Mouse (Mus musculus) urinary bladder, postnatal 4 days (tissue): ENCODE measurements around the gene Nalcn.
"Not testable (repeated sequence)": the region's sequence is repeated elsewhere in the genome, so short reads cannot be mapped to it uniquely, and the experiment has no call there.

ENCODE experiments used
- DNase-seq, 2 experiments: peaks; one replicate each; pipeline ENCODE4 v3.0.0; 2021 to 2022; ENCODE audit warnings: low spot score in 2 of 2

Nalcn gene

GRCm38 (mm10) chr14:123626501-123627179, at the start of gene Nalcn:
Gene Nalcn (minus strand): TSS chr14:123627144.
- DNase-seq, result no peak

GRCm38 (mm10) chr14:123671076-123671475, 44.1 kb upstream of the Nalcn start:
- DNase-seq, result not testable (repeated sequence)

- no peak for DNase-seq
These were observed 37.5 kb upstream of the Nalcn start for GRCm38 (mm10) chr14:123664451-123664850.

GRCm38 (mm10) chr14:123663206-123663605, 36.3 kb upstream of the Nalcn start:
- no peak for DNase-seq

GRCm38 (mm10) chr14:123662386-123662785, 35.4 kb upstream of the Nalcn start:
- no peak for DNase-seq

- DNase-seq, result peak; percentile 19 to 59
These were observed 34.1 kb upstream of the Nalcn start for GRCm38 (mm10) chr14:123661091-123661491.

GRCm38 (mm10) chr14:123659921-123660385, 33.0 kb upstream of the Nalcn start, which contains the start of gene Itgbl1:
Gene Itgbl1 (plus strand): TSS chr14:123659971.
- no peak for DNase-seq

GRCm38 (mm10) chr14:123627180-123627562, 227 bp upstream of the Nalcn start:
- DNase-seq, result no peak

- DNase-seq, result no peak
These were observed 4.0 kb downstream of the Nalcn start for GRCm38 (mm10) chr14:123622969-123623368.

- no peak for DNase-seq
These were observed 31.7 kb downstream of the Nalcn start for GRCm38 (mm10) chr14:123595265-123595664.

GRCm38 (mm10) chr14:123587412-123587811, 39.5 kb downstream of the Nalcn start:
- DNase-seq, result no peak

GRCm38 (mm10) chr14:123582433-123582832, 44.5 kb downstream of the Nalcn start:
- DNase-seq, result no peak

GRCm38 (mm10) chr14:123575356-123575755, 51.6 kb downstream of the Nalcn start:
- DNase-seq, result no peak

GRCm38 (mm10) chr14:123574936-123575335, 52.0 kb downstream of the Nalcn start:
- DNase-seq, result no peak

- no peak for DNase-seq
These were observed 60.3 kb downstream of the Nalcn start for GRCm38 (mm10) chr14:123566599-123566998.

GRCm38 (mm10) chr14:123555533-123555932, 71.4 kb downstream of the Nalcn start:
- no peak for DNase-seq

GRCm38 (mm10) chr14:123554936-123555335, 72.0 kb downstream of the Nalcn start:
- no peak for DNase-seq

- no peak for DNase-seq
These were observed 84.6 kb downstream of the Nalcn start for GRCm38 (mm10) chr14:123542362-123542761.

GRCm38 (mm10) chr14:123535636-123536035, 91.3 kb downstream of the Nalcn start:
- no peak for DNase-seq

GRCm38 (mm10) chr14:123533000-123533399, 93.9 kb downstream of the Nalcn start:
- no peak for DNase-seq

- DNase-seq, result no peak
These were observed 95.7 kb downstream of the Nalcn start for GRCm38 (mm10) chr14:123531271-123531670.

- no peak for DNase-seq
These were observed 97.8 kb downstream of the Nalcn start for GRCm38 (mm10) chr14:123529143-123529542.

- DNase-seq, result no peak
These were observed 113.4 kb downstream of the Nalcn start for GRCm38 (mm10) chr14:123513376-123514141.
